Mouse (Mus musculus) liver, postnatal 0 days (tissue): ENCODE data around the gene Olfr432. TPM values are rescaled to one million over a fixed set of nuclear protein-coding genes. Genes with fewer than 3 reads are reported as not detected.

Source experiments
- ATAC-seq: fragments of 200-750 bp; cut with Nextera tagmentation; 2 replicates; pipeline ENCODE4 v1.8.0; 2017; ENCODE audit warnings: mild to moderate bottlenecking, moderate library complexity
- DNase-seq: peaks from one replicate; pipeline ENCODE4 v3.0.0-alpha.2; 2016
- H3K27ac ChIP-seq: fragments of 300-500 bp; sonication (generic); 2 replicates; pipeline ENCODE4 v1.5.1; 2014; ENCODE audit warnings: antibody characterized with exemption, moderate library complexity, mild to moderate bottlenecking, low read depth
- H3K27me3 ChIP-seq: fragments of 300-500 bp; sonication (generic); 2 replicates; pipeline ENCODE4 v1.6.1; 2014; ENCODE audit warnings: low read length, control low read depth, mixed read lengths; ENCODE audit not compliant: insufficient read depth
- H3K36me3 ChIP-seq: fragments of 300-500 bp; sonication (generic); replicated peaks from 2 replicates; pipeline ENCODE4 v1.6.1; 2014; ENCODE audit warnings: mild to moderate bottlenecking, control low read depth, low read length, moderate library complexity, mixed read lengths; ENCODE audit not compliant: insufficient read depth
- H3K4me1 ChIP-seq: fragments of 300-500 bp; sonication (generic); 2 replicates; pipeline ENCODE4 v1.6.1; 2014; ENCODE audit warnings: antibody characterized with exemption, mild to moderate bottlenecking, control low read depth; ENCODE audit not compliant: insufficient read depth
- H3K4me2 ChIP-seq: fragments of 300-500 bp; sonication (generic); 2 replicates; pipeline ENCODE4 v1.6.1; 2014; ENCODE audit warnings: low read depth, mild to moderate bottlenecking, low read length, moderate library complexity, mixed read lengths
- H3K4me3 ChIP-seq: fragments of 300-500 bp; sonication (generic); 2 replicates; pipeline ENCODE4 v1.5.1; 2014; ENCODE audit warnings: low read depth, low read length
- H3K9ac ChIP-seq: fragments of 300-500 bp; sonication (generic); replicated peaks from 2 replicates; pipeline ENCODE4 v1.6.1; 2014; ENCODE audit warnings: mild to moderate bottlenecking, moderate library complexity
- H3K9me3 ChIP-seq: fragments of 300-500 bp; sonication (generic); 2 replicates; pipeline ENCODE4 v1.6.1; 2016; ENCODE audit warnings: mild to moderate bottlenecking, control low read depth, low read length, mixed read lengths
- CTCF ChIP-seq: sonication (generic); IDR thresholded peaks from 2 replicates; pipeline ENCODE4 v1.5.1; 2016; ENCODE audit warnings: antibody characterized with exemption, low read depth
- EP300 ChIP-seq: IDR thresholded peaks from 2 replicates; pipeline ENCODE4 v1.6.1; 2016; ENCODE audit warnings: antibody characterized with exemption, low read depth, mild to moderate bottlenecking
- WGBS: fragments of 180-500 bp; shearing (Covaris S2); extraction: QIAGEN DNeasy Blood & Tissue Kit; methylation state at CpG from one replicate; pipeline ENCODE4 v1.1.7; 2014; ENCODE audit not compliant: insufficient replicate concordance; 5-methylcytosine and 5-hydroxymethylcytosine counted together
- polyA plus RNA-seq: library from polyadenylated mRNA; unstranded; fragments of >200 nt; fragmentation: Nextera tagmentation; extraction: Ambion mirVana; gene quantifications from 2 replicates; pipeline ENCODE4 v1.2.1, GENCODE M21; 2015

Olfr432 gene
- polyA plus RNA-seq, 1 experiment from 2014 or later = not detected

DNA sequence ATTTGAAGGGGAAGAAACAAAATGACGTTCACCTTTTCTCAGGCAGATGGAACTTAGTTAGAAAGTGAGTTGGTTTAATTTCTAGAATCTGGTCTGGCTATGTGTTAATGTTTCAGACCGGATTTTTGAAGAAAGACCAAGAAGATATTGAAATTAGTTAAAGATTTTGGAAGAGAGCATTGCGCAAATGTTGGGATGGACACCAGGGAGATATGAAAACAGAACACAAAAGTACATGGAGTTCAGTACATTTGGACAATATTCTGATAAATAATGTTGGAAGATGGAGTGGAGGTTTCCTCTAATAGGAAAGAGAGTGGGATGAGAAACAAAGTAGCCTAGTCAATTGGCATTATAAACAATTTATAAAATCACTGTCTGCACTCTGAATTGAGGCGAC, 2.5 kb downstream of the Olfr432 start:
- H3K9me3 ChIP-seq = no peaks in the 10 kb centered on the region
- no peak overlapping the region for H3K4me2 ChIP-seq
- H3K36me3 ChIP-seq = no peaks in the 10 kb centered on the region
- no peak overlapping the region for H3K27ac ChIP-seq
- H3K4me1 ChIP-seq = no peaks in the 10 kb centered on the region
- no peaks in the 10 kb centered on the region for H3K27me3 ChIP-seq
- no peak for TF ChIP-seq CTCF
- H3K9ac ChIP-seq = no peak overlapping the region
- DNase-seq (no peak), ATAC-seq (no peak)
- WGBS = 76% methylated on average over 4 of the region's 4 CpGs
- no peak overlapping the region for H3K4me3 ChIP-seq

DNA sequence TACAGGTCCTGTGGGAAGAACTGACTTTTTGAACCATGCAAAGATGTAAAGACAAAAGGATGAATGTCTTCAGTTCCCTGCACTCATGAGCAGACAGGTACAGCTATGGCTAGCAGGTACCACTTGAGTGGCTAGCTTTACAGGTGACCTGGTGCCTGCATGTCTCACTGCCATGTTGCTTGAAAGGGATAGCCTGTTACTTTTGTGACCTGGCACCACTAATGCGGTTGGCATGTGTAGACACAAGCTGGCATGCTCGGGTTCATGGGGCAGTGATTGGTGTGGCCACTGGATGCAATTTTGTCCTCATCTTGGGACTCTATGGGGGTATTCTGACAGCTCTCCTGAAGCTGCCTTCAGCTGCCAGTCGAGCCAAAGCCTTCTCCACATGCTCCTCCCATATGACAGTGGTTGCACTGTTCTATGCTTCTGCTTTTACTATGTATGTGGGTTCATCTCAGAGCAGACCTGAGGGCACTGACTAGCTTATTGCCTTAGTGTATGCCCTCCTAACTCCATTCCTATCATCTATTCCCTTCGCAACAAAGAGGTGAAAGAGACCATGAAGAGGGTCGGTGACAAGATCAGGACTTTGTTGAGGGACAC, 3.0 kb downstream of the Olfr432 start:
- no peak for TF ChIP-seq EP300
- Histone ChIP-seq H3K4me1 (no peaks in the 10 kb centered on the region), H3K27me3 (no peaks in the 10 kb centered on the region), H3K27ac (no peak overlapping the region), H3K9ac (no peak overlapping the region), H3K4me3 (no peak overlapping the region), H3K9me3 (no peaks in the 10 kb centered on the region), H3K4me2 (no peak overlapping the region), H3K36me3 (no peaks in the 10 kb centered on the region)
- WGBS = 62% methylated on average over 5 of the region's 5 CpGs
- no peak for ATAC-seq
- no peak for DNase-seq

- no peak for DNase-seq
- ATAC-seq = no peak
Observed at GRCm38 (mm10) chr1:174052981-174053380, 4.0 kb downstream of the Olfr432 start.

DNA sequence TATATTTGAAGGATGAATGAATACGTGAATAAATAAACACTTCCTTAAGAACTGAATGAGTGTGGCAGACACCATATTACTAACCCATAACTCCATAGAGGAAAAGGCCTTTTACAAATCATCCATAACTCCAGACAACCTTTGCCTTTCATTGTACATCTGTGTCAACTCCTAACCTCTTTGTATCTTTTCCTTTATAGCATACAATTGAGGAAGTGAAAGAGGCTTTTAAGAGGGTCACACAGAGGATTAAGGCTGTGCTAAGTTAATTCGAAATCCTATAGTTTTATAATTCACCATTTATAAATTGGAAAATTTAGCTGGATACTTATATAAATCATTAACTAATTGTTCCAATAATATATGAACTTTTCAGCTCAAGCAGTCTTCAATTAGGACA, 6.2 kb downstream of the Olfr432 start:
- no peak overlapping the region for H3K4me2 ChIP-seq
- ATAC-seq (no peak), DNase-seq (no peak)
- H3K27me3 ChIP-seq = no peaks in the 10 kb centered on the region
- WGBS = 60% methylated on average over 2 of the region's 2 CpGs
- no peak overlapping the region for H3K27ac ChIP-seq
- H3K36me3 ChIP-seq = no peaks in the 10 kb centered on the region
- no peak overlapping the region for H3K9ac ChIP-seq
- TF ChIP-seq CTCF (no peak), EP300 (no peak)
- H3K4me1 ChIP-seq = no peaks in the 10 kb centered on the region
- H3K9me3 ChIP-seq = no peaks in the 10 kb centered on the region
- H3K4me3 ChIP-seq = no peak overlapping the region

More at GRCm38 (mm10) chr1:174052981-174053380, 4.0 kb downstream of the Olfr432 start:
- Histone ChIP-seq H3K36me3 (no peaks in the 10 kb centered on the region), H3K4me2 (no peak overlapping the region), H3K9me3 (no peaks in the 10 kb centered on the region), H3K27ac (no peak overlapping the region), H3K4me1 (no peaks in the 10 kb centered on the region), H3K9ac (no peak overlapping the region), H3K4me3 (no peak overlapping the region), H3K27me3 (no peaks in the 10 kb centered on the region)
- TF ChIP-seq EP300 (no peak), CTCF (no peak)
- WGBS = 62% methylated on average over 3 of the region's 3 CpGs

DNA sequence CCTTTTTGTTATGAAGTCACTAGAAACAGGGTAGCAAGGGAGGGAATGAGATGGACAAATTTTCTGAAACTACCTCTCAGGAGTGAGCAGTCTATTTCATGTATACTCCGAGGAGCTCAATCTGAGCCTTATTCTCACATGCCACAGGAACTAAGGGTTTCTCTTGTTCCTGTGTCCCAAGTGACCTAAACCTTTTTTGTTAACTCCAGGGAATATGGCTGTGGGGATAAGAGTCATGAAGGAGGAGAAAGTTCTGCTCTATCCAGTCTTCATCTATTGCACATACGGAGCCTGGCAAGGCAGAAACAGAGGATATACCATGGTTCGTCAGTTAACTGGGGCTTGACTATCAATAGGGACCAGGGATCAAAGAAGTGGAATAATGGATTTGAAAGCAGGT, 17.3 kb downstream of the Olfr432 start, which contains the start of gene Olfr430:
Gene Olfr430, plus strand, starts transcription at position 301 of the 400 bp plus-strand sequence.
- Histone ChIP-seq H3K4me2 (no peak within 1 kb of the TSS), H3K4me3 (no peak within 1 kb of the TSS), H3K9me3 (no peaks in the 10 kb centered on the region), H3K4me1 (no peaks in the 10 kb centered on the region), H3K27me3 (no peaks in the 10 kb centered on the region), H3K27ac (no peak within 1 kb of the TSS), H3K9ac (no peak within 1 kb of the TSS), H3K36me3 (no peaks in the 10 kb centered on the region)
- DNase-seq = no peak
- TF ChIP-seq CTCF (no peak), EP300 (no peak)
- WGBS = 72% methylated on average over 3 of the region's 3 CpGs
- ATAC-seq = no peak

GRCm38 (mm10) chr1:174084031-174084430, 35.0 kb downstream of the Olfr432 start, which contains the start of gene Olfr429:
Gene Olfr429 (plus strand): TSS chr1:174084331.
- TF ChIP-seq CTCF = no peak
- 75% methylated on average over 2 of the region's 2 CpGs for WGBS
- no peak within 1 kb of the TSS for H3K27ac ChIP-seq
- H3K27me3 ChIP-seq = no peaks in the 10 kb centered on the region
- DNase-seq = no peak
- ATAC-seq = no peak
- H3K4me3 ChIP-seq = no peak within 1 kb of the TSS
- no peak within 1 kb of the TSS for H3K9ac ChIP-seq
- H3K4me2 ChIP-seq = no peak within 1 kb of the TSS
- H3K36me3 ChIP-seq = no peaks in the 10 kb centered on the region
- no peaks in the 10 kb centered on the region for H3K4me1 ChIP-seq
- no peaks in the 10 kb centered on the region for H3K9me3 ChIP-seq

DNA sequence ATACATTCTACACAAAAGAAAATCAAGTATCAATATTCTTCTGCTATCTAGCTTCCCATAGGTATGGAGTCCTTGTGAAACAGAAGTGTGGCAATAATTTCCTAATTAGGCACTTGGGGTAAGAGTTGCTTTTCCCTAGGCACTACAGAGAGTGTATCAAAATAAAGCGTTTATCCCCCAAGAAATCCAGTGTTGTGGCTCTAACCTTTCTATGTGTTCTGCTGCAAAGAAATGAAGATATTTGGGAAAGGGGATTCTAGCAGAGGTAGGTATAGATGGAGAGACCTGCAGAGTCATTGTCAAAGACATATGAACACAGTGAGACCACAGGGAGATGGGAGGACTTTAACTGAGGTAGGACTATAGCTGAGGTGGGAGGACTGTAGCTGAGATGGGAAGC, 47.6 kb downstream of the Olfr432 start, which contains the start of gene Olfr427:
Gene Olfr427, plus strand, starts transcription at position 301 of the 400 bp plus-strand sequence.
- no peak for TF ChIP-seq EP300
- TF ChIP-seq CTCF = no peak
- no peak for ATAC-seq
- H3K36me3 ChIP-seq = no peaks in the 10 kb centered on the region
- no peaks in the 10 kb centered on the region for H3K4me1 ChIP-seq
- no peak for DNase-seq
- H3K27me3 ChIP-seq = no peaks in the 10 kb centered on the region
- H3K9me3 ChIP-seq = no peaks in the 10 kb centered on the region
- no peak within 1 kb of the TSS for H3K4me3 ChIP-seq
- H3K4me2 ChIP-seq = no peak within 1 kb of the TSS
- no peak within 1 kb of the TSS for H3K9ac ChIP-seq
- no peak within 1 kb of the TSS for H3K27ac ChIP-seq
- 84% methylated on average over 1 of the region's 1 CpGs for WGBS
